Mouse (Mus musculus) kidney, postnatal 36 days (tissue): ENCODE measurements around the gene Nars2.

Experiments
- DNase-seq, 2 experiments: peaks; one replicate each; pipeline ENCODE4 v3.0.0; 2021 to 2022; ENCODE audit warnings: mixed read lengths in 2 of 2

Gene Nars2

GRCm38 (mm10) chr7:97074974-97075373 is 123.7 kb downstream of the Nars2 start:
- DNase-seq, result no peak

DNA sequence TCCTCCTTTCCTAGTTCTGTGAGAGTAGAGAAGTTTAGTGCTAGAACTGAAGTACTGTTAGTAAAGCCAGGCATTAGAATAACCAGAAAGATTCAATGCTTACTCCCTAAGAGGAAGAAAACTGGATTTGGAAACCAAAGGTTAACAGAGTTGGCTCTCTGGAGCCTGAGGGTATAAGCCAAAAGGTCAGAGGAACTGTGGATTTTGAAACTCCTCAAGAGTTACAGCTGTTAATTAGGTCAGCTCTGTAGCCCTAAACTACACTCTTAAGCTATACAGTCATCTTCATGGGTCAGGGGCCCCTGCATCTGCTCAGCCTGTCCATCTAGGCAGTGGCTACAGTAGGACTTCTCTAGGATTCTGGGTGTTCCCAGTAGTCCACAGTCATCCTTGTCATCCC is 125.7 kb downstream of the Nars2 start:
- DNase-seq, result peak; percentile 14 to 42

DNA sequence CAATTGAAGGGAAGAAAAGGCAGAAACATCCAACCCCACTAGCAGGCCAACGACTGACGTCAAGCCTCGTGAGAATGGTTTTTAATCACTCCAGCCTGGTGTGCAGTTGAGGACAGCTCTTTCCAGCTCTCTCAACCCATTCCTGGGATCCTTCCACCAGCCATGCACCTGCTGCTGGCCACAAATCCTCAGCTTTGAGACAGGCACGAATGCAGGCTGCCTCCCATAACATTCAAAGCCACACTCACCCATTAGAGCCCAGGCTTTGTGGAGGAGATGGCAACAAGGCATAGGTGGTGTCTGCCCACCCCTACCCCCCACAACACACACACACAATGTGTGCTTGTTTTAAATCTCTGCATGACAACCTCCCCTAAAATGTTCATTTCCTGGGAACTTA is 127.4 kb downstream of the Nars2 start:
- peak in 1 of 2 experiments; percentile 8 for DNase-seq

DNA sequence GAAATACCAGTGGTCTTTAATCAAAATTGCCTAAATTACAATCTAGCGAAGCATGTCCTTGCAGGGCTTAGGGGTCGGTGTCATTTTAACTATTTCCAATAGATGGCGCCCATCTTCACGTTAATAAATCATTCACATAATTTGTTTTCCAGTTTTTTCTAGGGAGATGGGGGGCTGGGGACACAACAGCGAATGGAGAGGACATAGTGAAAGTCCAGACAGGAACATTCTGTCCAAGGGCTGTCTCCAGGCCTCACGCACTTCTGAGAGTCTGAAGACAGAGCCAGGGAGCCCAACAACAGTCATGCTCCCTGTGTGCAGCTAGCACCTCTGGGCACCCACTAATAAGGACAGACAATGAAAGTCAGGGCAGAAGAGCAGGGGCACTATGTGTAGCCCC is 127.8 kb downstream of the Nars2 start:
- DNase-seq, result peak; percentile 64 to 79

- peak; percentile 12 to 45 for DNase-seq
Observed at GRCm38 (mm10) chr7:97079651-97080365, 128.5 kb downstream of the Nars2 start.

- DNase-seq, result peak; percentile 62 to 64
Observed at GRCm38 (mm10) chr7:97080621-97081241, 129.4 kb downstream of the Nars2 start.

DNA sequence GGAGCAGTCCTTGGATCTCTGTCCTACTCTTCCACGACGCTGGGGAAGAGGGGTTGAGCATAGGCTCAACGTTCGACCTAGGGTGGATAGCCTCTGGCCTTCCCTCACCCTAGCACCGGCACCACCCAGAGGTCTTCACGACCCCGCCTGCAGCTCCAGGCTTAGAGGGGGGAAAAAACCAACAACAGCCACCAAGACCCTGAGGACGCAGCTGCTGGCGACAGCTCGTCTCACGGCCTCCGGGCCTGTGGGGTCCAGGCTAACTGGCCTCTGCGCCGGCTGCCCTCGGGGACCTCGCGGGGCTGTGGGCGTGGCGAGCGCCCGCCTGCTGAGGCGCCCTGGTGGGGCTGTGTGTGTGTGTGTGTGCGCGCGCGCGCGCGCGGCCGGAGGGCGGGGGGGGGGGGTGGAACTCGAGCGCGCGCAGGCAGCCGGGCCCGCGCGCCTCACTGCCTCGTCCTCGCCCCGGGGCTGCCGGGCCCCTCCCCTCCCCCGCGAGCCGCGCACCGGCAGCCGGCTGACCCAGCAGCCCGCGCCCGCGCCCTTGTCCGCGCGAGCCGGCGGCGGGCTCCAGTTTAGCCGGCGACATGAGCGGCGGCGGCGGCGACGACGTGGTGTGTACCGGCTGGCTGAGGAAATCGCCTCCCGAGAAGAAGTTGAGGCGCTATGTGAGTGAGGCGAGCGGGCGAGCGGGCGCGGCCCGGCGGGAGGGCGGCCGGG is 130.1 kb downstream of the Nars2 start, which contains the start of gene Gab2:
Gab2 (plus strand) TSS at position 345 of the 717 bp plus-strand sequence.
- DNase-seq, result peak; percentile 82 to 89

DNA sequence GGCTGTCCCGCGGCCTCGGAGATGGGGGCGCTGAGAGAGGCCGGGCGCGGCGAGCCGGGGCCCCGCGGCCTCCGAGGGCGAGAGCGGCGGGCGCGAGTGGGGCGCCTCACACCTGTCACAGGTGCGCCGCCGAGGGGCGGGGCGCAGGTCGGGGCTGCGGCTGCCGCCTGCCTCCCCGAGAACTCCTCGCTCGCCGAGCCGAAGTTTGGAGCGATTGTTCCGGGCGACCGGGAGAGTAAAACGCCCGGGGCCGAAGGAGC is 130.6 kb downstream of the Nars2 start:
- DNase-seq, result peak in 1 of 2 experiments; percentile 70

DNA sequence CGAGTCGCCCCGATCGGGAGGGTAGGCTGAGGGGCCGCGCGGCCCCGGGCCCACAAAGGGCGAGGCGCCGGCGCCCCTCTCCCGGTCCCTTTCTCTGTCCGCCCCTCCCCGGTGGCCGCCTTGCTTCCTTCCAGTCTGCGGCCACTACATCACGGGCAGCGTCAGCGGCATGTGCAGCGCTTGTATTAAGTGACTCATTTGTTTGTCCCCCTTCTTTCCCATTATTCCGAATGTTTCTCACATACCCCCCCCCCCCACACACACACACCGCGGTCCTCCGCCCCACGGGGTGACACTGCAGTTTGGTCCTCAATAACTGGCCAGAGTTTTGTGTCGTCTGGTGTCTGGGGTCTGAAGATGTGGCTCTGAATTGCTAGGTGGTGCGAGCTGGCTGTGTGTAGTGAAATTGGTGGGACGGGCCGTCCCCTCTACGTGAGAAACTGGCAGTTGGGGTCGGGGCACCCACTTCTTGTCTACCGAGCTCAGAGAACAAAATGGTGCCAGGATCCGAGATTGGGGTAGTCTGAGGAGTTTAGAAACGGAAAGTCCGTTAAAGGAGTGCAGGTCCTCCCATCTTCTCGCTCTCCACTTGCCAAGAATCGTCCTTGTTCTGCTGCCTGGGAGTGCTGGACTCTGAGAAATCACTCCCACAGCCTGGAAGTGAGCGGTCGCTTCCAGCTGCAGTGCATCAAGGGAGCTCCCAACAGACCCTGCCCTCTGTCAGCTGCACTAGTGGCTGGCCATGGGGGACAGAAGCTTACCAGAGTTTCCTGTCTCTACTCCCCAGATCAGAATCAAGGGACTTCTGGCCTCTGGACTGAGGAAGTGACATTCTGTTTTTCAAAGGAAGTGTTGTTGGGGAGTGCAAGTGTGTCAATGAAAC is 131.2 kb downstream of the Nars2 start:
- peak; percentile 74 to 78 for DNase-seq

DNA sequence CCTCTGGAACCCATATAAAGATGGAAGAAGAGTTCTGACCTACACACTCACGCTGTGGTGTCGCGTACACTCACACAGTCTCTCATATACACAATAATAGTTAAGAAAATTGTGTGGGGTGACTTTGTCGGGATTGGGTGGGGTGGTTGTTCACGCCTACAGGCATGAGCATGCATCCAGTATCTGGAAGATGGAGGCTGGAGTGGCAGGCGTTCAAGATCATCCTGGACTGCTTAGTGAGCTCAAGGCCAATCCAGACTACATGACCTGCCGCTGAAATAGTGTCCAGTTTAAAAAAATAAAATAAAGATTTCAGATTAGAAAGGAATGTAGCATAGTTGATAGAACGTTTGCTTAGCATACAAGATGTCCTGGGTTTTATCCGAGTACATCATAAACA is 132.3 kb downstream of the Nars2 start:
- no peak for DNase-seq

DNA sequence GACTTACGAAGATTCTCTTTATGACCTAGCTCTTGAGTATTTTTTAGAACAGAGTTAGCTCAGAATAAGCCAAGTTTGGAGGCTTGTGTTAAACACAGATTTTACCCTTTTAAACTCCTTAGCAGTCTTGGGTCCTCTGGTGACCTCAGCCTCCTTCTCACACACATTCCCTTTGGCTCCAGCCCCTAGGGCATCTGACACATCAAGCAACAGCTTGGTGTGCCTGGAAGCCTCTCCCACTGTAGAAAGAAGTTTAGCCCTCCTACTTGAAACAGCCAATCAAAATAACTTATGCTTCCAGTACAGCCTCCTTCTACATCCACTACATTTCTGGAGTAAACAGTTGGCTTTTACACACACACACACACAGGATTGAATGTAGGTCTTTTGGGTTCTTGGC is 132.9 kb downstream of the Nars2 start:
- DNase-seq, result peak in 1 of 2 experiments; percentile 31

DNA sequence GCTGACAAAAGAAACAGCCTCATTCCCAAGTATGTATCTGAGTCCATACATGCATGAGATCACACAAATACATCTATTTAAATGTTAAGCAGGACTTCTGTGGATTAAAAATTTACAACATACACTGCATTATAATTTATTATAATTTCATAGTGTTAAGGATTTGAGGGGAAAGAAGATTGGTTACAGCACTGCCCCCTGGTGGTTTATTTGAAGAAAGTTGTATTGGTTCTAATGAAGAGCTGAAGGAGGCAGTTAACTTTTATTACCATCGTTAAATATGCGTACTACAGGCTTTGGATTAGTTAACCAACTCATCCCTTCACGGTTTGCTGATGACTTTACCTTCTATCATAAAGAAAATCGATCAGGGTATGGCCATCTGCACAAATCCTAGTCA is 134.0 kb downstream of the Nars2 start:
- peak in 1 of 2 experiments; percentile 23 for DNase-seq

- no peak for DNase-seq
Observed at GRCm38 (mm10) chr7:97094241-97094640, 142.9 kb downstream of the Nars2 start.

DNA sequence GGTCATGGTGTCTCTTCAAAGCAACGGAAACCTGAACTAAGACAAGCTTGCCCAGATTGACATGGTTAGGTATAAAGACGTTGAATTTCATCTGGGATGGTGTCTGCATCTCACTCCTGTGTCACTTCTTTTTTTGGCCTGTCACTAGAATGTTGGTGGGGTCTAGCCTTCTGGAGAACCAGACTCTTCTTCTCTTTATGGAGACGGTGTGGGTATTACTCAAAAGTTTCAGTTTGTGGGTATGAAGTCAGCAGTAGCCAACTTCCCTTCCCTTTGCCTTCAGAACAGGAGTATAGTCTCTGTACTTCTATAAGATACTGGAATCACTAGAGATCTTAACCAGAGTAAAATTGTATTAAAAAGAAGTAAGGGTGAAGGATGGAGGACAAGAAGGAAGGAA is 156.8 kb downstream of the Nars2 start:
- no peak for DNase-seq
